Mouse (Mus musculus) splenic B cell, adult 2 months (primary cell): ENCODE data around the gene Slc35e2.
A peak's percentile ranks its signal among the peaks of the same experiment; 100 is the strongest.

ENCODE experiments used
- DNase-seq: peaks from one replicate; pipeline ENCODE4 v3.0.0-alpha.2; 2011; ENCODE audit warnings: low read depth, low spot score
- H3K27me3 ChIP-seq: 2 replicates; pipeline ENCODE4 v1.6.1; 2012; ENCODE audit warnings: mild to moderate bottlenecking, low read length, moderate library complexity, mixed read lengths; ENCODE audit not compliant: control insufficient read depth, poor library complexity, insufficient read depth, severe bottlenecking
- H3K36me3 ChIP-seq: 2 replicates; pipeline ENCODE4 v1.6.1; 2012; ENCODE audit warnings: mild to moderate bottlenecking, low read length, moderate library complexity, mixed read lengths; ENCODE audit not compliant: control insufficient read depth, poor library complexity, insufficient read depth, severe bottlenecking

The Slc35e2 gene

DNA sequence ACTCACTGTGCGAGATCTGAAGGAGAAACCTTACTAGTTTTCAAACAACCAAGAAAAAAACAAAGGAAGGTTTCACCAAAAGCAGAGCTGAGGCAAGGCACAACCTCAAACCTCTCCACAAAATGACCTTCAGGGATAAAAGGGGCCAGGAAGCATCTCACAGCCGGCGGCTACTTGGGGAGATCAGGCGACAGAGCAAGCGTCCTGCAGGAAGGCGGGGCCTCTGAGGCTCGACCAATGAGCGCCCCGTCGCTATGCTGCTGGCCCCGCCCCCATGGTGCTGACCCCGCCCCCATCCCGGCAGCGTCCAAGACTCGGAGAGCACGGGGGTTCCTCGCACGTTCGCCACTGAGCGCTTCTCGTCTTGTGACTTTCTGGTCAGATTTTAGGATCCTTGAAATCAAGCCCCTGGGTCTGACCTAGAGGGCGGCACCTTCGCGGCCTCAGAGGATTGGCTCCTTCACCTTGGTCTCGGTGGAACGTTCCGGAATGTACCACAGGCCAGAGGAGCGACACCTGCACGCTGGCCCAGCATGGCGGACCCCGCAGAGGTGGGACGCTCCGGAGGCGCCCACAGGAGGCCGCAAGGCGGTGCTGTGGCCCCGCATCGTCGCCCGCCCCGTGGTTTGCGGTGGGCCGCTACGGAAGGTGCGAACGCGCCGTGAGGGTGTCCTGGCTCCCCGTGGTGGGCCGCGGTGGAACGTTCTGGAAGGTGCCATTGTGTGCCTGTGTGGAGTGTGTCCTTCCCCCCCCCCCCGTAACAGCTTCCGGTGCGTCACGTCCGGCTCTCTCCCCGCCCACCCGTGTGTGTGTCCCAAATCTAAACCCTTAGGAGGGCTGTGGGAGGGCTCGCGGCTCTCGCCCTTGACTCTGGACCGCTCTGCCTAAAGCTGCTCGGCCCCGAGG, at the start of gene Slc35e2:
Slc35e2 (plus strand) TSS at position 326 of the 906 bp plus-strand sequence.
- H3K27me3 ChIP-seq: no peaks in the 10 kb centered on the region
- H3K36me3 ChIP-seq: no peaks in the 10 kb centered on the region
- DNase-seq: peak; percentile 96

DNA sequence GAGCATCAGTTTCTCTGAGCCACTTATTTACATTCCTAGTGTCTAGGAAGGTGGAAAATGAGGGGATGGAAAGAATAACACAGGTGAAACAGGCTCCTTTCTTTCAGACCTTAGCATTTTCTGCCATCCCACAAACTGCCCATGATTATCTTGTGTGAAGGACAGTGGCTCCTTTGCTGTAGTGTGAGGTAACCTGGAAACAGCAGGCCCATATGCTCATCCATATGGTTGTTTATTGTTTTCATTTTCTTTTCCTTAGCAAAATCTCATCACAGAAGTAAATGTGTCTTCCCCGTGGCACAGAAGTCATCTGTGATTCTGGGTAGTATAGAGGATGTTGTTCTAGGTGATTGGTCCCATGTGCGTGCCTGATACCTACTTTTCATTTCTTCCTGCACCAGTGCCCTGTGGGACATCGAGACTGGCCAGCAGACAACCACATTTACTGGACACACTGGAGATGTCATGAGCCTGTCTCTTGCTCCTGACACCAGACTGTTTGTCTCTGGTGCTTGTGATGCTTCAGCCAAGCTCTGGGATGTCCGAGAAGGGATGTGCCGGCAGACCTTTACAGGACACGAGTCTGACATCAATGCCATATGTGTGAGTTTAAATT, 48.2 kb upstream of the Slc35e2 start:
- peaks cover 12% of the 10 kb centered on the region for H3K36me3 ChIP-seq
- no peaks in the 10 kb centered on the region for H3K27me3 ChIP-seq
- no peak for DNase-seq

DNA sequence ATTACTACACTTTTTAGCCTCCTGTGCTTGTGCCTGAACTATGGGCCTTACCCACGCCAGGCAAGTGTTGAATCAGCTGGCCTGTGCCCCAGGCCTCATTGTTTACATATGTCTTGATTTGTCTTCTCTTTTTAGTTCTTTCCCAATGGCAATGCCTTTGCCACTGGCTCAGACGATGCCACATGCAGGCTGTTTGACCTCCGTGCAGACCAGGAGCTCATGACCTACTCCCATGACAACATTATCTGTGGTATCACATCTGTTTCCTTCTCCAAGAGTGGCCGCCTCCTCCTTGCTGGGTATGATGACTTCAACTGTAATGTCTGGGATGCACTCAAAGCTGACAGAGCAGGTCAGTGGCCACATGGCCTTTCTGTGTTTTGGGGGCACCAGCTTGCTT, 46.3 kb upstream of the Slc35e2 start:
- no peak for DNase-seq
- Histone ChIP-seq H3K27me3 (no peaks in the 10 kb centered on the region), H3K36me3 (peaks cover 16% of the 10 kb centered on the region)

DNA sequence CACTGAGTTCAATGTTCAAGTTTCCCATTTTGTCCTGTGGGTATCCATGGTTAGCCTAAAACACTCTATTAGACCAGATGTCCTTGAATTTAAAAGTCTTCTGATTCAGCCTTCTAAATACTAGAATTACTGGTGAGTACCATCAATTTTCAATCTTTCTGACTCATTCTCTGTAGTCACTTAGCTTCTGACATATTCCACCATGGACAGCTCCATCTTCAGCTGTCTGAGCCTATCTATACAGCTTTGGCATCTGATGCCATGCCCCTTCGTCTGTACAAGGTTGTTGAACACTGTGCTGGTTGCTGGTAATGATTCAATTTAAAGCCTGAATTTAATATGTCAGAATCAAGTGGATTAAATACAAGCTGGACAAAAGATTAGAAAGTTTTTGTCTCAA, 45.8 kb upstream of the Slc35e2 start:
- Histone ChIP-seq H3K27me3 (no peaks in the 10 kb centered on the region), H3K36me3 (peaks cover 16% of the 10 kb centered on the region)
- no peak for DNase-seq

DNA sequence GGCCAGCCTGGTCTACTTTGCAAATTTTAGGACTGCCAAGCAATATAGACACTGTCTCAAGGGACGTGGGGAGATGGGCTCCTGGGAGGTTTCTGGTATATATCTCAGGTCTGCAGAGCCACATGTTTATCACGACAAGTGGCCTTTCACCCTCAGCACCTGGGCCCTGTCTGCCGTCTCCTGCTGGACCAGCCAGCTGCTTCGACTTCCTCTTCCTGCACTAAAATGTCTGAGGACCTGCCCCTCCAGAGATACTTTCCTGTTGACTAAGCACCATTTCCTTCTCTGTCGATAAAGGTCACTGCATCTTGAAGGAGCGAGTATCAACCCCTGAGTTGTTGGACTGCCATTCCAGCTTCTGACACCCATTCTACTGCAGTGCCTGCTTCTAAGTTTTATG, 41.8 kb upstream of the Slc35e2 start:
- Histone ChIP-seq H3K36me3 (peaks cover 10% of the 10 kb centered on the region), H3K27me3 (no peaks in the 10 kb centered on the region)
- peak; percentile 58 for DNase-seq

DNA sequence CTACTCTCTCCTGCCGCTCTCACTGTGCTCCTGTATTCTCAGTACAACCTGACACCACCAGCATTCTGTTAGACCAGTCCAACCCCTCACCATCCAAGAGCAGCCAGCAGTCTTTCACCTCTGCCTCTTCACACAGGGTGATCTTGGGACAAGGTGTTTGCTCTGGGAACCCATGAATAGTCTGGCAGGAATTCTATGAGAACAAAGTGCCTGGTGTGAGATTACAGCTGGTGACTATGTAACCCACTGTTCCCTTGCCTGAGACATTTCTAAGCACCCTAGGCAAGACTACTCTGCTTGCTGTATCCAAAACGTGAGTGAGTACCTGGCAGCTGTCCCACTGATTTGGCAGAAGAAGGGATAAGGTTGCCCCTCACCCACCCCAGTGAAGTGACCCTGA, 40.3 kb upstream of the Slc35e2 start:
- H3K27me3 ChIP-seq: no peaks in the 10 kb centered on the region
- no peak for DNase-seq
- H3K36me3 ChIP-seq: peaks cover 5% of the 10 kb centered on the region

DNA sequence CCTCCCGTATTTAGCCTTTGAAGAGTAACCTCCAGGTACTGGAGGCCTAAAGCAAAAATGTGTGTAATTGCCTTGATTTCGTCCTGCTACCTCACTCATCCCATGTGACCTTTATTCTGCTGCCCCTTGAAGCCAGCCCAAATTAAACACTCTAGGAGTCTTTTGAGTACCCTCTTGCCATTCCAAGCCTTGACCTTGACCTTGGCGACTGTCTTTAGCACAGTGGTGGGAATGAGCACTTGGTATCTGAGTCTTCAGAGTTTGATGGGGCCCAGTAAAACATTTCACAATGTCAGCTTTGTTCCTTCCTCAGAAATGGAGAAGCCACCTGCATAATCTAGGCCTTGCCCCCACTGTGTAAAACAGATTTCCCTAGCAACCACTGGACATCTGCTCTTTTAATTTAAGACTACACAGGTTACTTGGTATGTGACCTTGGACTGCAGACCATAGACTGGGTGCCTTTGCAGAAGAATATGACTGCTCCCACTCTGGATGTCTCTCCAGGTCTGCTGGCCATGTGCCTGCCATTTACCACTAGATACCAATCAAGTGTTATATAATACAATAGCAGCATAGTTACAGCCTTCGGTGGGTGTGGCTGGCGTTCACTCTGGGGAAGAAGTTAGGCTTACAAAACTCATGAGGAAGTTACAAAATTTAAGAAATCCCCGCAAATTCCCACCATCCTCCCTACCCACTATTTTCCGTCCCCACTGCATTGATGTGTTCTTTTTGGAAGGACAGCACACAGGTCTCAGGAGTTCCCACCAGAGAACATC, 39.4 kb upstream of the Slc35e2 start, which contains the start of gene Nadk:
Nadk (plus strand) TSS at position 718 of the 782 bp plus-strand sequence.
- DNase-seq: peak; percentile 39
- H3K36me3 ChIP-seq: peaks cover 5% of the 10 kb centered on the region
- H3K27me3 ChIP-seq: no peaks in the 10 kb centered on the region

DNA sequence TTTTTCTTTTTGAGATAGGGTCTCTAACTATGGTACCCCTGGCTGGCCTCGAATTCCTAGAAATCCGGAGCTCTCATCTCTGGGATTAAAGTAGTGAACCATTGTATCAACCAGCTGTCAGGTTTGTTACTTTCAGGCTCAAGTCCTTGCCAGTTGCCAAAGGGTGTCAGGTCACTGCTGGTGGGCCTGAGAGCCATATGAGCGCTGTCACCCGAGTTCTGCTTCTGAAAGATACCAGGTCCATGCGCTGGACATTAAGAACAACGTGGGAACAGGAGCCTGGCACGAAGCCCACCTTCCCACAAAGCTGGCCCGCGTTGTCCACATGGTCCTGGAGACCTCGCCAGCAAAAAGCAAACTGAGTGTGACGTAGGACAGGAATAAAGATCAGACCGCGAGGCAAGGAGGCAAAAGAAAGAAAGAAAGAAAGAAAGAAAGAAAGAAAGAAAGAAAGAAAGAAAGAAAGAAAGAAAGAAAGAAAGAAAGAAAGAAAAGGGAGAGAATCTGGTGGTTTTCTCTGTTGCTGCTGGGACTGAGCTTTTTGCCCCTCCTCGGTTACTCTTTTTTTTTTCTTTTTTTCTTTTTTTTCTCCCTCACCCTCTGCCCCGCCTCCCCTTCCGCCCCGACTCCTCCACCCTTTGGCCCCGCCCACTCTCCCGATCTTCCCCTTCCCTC, 38.4 kb upstream of the Slc35e2 start:
- Histone ChIP-seq H3K36me3 (peaks cover 5% of the 10 kb centered on the region), H3K27me3 (no peaks in the 10 kb centered on the region)
- DNase-seq: peak; percentile 36

DNA sequence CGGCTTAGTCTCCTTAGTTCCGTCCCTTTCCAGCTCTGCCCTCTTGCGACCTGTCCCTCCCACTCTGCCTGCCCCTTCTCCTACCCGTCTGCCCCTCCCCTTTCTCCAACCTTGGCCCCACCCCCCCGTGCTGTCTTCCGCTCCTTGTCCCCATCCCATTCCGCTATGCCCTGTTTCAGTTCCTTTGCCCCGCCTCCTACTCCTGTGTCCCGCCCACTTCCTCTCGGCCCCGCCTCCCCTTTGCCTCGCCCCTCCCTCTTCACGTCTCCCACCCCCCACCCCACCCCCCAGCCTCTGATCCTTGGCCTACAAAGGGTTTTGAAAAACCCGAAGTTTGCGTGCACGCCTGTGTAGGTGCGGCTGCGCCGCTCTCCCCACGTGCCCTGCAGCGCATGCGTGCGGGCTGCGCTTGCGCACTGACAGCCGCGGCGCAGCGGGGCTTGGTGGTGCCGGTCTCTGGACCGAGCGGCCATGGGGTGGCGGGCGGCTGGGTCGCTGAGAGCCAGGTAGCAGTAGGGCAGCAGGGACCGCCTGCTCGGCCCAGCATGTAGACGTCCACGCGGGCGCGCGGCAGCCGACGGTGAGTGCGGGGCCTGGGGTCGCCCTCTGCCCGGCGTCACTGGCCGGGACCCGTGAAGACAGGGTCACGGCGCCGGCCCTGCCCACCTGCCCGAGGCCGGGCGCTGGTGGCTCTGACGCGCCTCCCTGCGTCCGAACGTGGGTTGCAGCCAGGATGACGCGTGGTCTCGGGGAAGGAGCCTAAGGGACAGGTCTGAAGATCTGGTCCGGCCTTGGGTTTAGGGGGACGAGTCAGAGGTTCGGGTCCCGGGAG, 37.6 kb upstream of the Slc35e2 start:
- DNase-seq: peak; percentile 98
- peaks cover 2% of the 10 kb centered on the region; the same call in 1 of the 2 replicates for H3K36me3 ChIP-seq
- H3K27me3 ChIP-seq: no peaks in the 10 kb centered on the region

DNA sequence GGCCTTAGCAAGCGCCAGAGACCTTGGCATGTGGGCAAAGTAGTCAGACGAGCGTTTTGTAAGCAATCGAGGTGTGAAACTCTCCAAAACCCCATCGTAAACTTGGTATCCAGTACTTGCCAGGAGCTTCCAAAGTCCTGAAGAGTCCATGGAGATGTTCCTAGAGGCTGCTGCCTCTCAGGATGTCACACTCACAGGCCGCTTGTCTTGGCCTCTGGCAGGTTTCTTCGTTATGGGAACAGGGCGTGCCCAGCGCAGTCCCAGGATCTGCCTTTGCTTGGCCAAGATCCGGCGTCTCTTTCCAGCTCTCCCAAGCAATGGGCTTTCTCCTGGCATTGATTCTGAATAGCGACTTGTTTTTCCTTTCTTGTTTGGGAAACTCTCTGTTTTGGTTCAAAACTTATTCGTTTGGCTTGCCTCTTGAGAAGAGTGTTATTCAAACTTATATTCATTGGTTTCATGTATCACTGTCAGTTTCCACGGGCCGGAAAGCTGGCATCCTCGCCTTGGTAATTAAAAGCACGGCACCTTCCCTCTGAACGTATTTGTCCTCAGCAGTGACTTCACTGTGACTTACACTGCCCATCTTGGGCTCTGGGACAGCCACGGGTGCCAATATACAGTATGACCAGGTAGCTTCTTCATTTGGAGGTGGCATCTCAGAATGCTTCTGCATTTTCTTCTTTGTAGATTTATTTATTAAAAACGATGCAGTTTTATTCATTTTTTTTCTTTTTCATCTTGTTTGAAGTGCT, 36.7 kb upstream of the Slc35e2 start:
- Histone ChIP-seq H3K27me3 (no peaks in the 10 kb centered on the region), H3K36me3 (no peaks in the 10 kb centered on the region)
- DNase-seq: no peak

DNA sequence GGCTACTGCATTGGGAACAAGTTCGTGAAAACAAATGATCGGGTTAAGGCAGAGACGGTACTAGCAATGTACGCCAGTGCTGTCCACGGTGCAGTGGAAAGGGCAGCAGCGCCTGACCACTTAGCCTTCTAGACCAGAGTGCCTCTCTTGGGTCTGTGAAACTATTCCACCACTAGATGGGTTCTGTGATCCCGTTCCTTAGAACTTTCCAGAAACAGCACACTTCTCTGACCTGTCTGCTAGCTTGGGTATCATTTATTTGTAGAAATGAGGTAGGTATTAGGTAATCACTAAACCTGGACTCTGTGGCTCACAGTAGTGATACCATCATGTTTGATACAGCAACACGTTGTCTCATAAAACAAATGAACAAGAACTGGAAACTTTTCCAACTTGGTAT, 34.7 kb upstream of the Slc35e2 start:
- DNase-seq: no peak

DNA sequence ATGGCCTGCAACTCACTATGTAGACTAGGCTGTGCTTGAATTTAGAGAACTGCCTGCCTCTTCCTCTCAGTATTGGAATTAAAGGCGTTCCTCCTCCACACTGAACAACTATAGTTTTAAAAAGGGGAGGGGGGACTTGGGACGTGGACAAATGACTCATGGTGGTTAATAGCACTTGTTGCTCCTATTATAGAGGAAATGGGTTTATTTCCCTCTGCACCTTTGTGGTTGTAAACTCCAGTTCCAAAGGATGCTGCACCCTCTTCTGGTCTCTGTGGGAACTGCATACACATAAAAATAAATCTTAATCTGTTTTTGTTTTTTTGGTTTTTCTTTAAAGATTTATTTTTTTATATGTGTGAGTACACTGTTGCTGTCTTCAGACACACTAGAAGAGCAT, 33.0 kb upstream of the Slc35e2 start:
- Histone ChIP-seq H3K36me3 (no peaks in the 10 kb centered on the region), H3K27me3 (no peaks in the 10 kb centered on the region)
- DNase-seq: peak; percentile 76

More for the DNA sequence above, 34.7 kb upstream of the Slc35e2 start:
- H3K36me3 ChIP-seq: no peaks in the 10 kb centered on the region
- no peaks in the 10 kb centered on the region for H3K27me3 ChIP-seq

DNA sequence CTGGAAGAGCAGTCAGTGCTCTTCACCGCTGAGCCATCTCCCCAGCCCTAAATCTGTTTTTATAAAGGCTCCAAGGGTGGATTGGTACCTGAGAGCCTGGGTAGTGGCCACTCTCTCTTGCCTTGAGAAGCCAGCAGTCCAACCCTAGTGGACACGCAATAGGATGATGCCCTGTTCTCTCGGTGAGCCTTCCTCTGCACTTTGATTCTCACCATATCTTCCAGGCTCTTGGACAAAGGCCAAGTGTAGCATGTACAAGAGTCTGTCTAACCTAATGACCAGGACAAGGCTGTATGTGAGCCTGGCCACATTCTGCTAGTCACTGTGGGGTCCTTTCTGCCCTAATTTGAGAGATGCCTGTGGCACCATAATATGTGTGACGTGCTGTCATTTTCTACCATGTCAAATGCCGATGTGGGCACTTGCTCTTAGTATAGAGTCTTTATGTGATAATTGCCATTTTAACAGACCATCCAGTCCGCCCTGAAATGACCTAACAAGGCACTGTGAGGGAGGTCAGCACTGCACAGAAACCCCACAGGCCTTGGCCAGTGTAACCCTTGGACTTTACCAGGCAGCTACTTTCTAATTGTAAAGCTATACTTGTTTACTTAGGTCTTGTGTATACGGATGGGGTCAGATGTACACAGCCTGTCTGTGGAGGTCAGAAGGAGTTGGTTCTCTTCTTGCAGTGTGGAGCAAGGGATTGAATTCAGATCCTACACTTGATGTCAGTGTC, 32.4 kb upstream of the Slc35e2 start:
- H3K27me3 ChIP-seq: no peaks in the 10 kb centered on the region
- no peak for DNase-seq
- no peaks in the 10 kb centered on the region for H3K36me3 ChIP-seq
